Comparison of ENCODE assay signal across 20 mouse cellular contexts in the genomic region with DNA sequence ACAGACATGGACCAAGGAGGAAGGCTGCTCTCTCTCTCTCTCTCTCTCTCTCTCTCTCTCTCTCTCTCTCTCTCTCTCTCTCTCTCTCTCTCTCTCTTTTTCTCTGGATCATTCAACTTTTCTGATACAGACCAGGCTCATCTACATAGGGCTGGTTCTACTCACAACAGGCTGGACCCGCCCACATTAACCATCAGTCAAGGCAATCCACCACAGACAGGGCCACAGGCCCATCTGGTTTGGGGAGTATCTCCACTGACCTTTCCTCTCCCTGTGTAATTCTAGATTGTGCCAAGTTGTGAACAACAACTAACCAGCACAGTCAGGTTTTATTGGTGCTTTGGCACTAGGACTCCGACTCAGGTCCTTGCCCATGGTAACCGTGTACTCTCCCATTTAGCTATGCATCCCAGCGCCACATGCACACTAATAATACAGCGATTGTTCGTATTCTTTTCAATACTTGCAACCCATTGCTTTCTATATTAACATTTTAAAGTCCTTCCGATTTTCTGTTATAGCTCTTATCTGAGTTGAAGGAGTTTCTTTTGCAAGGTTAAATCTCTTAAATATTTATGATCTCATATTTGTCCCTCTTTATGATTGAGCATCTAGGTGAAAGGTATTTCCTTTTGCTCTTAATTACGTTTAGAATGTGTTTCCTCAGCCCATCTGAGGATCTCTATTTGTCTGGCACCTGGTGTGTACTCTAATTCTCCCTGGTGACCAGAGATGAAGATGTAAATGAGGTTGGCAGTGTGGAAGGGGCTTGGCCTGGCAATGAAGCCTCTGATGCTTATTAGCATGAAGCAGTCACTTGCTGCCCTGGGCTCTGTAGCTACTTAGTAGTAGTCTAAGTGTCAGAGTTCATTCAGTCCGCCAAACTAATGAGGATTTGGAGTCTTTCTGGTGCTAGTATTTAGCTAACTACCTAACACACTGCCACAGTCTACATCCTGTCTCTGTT.
DNase-seq lines count a peak whose midpoint lies in the region; ATAC-seq and TF ChIP-seq lines count a peak whose summit lies in the region.
"Had no signal": no experiment of that assay in that cellular context is flagged by ENCODE, and none has a peak within 500 bp of the region (broad histone marks: within the 10 kb centered on the region; RNA-seq: fewer than 3 reads in every experiment).

No protein-coding gene starts in this region.

- no peak for TF ChIP-seq CTCF in embryonic fibroblast, embryonic 13.5 days (IDR thresholded peaks at IDR 0.05; ENCODE audit: borderline replicate concordance, insufficient read depth, low read length)
- TF ChIP-seq CTCF in thymus, adult 2 months (IDR thresholded peaks at IDR 0.05; ENCODE audit: borderline replicate concordance, control insufficient read depth, extremely low read depth, insufficient read depth, low read length, poor library complexity), result no peak

- peak; percentile 34 for DNase-seq in forebrain, embryonic 14.5 days (ENCODE audit: low spot score)
- no peak for DNase-seq in hindbrain, embryonic 14.5 days (ENCODE audit: low spot score)
- no peak for DNase-seq in thymus, postnatal 10 days (ENCODE audit: low spot score in 2 of 2)
- DNase-seq in thymus, adult 2 months, result no peak
- DNase-seq: adrenal gland, postnatal 10 days; B cell, adult 2 months; cerebellum, adult 18-20 months; gastrocnemius, postnatal 10 days; heart, adult 18-20 months; heart, postnatal 4 days; kidney, adult 11 months; kidney, postnatal 14 days; right cerebral cortex, postnatal 25 days had no signal

- ATAC-seq in forebrain, embryonic 14.5 days, result peak; percentile 61; the same call in 1 of the 2 replicates
- no peak for ATAC-seq in forebrain, embryonic 12.5 days (ENCODE audit: low FRiP score)
- ATAC-seq in hindbrain, embryonic 14.5 days (ENCODE audit: low FRiP score), result 0 out of 2 replicates have a peak, but pooled peaks have one; percentile 55
- ATAC-seq in midbrain, embryonic 16.5 days, result peak; percentile 28; the same call in 1 of the 2 replicates

- 79% methylated on average over 9 of the region's 9 CpGs for WGBS in forebrain, embryonic 14.5 days
- WGBS in forebrain, embryonic 12.5 days, result 83% methylated on average over 9 of the region's 9 CpGs
- WGBS in hindbrain, embryonic 14.5 days, result 73% methylated on average over 9 of the region's 9 CpGs
- WGBS in midbrain, embryonic 16.5 days, result 73% methylated on average over 9 of the region's 9 CpGs
- WGBS in thymus, adult 2 months, result 94% methylated on average over 9 of the region's 9 CpGs

- H3K4me3 ChIP-seq in forebrain, embryonic 14.5 days (ENCODE audit: low read depth, low read length), result no peak overlapping the region
- no peak overlapping the region for H3K4me3 ChIP-seq in forebrain, embryonic 12.5 days (replicated peaks)
- no peak overlapping the region for H3K4me3 ChIP-seq in embryonic fibroblast, embryonic 13.5 days (ENCODE audit: insufficient read depth, low read length)
- no peak overlapping the region for H3K4me3 ChIP-seq in hindbrain, embryonic 14.5 days (replicated peaks; ENCODE audit: low read length)
- H3K4me3 ChIP-seq in midbrain, embryonic 16.5 days (ENCODE audit: low read depth, low read length), result no peak overlapping the region
- H3K4me3 ChIP-seq in thymus, adult 2 months (ENCODE audit: control insufficient read depth, insufficient read depth, low read length), result no peak overlapping the region
- H3K4me3 ChIP-seq: embryonic facial prominence, embryonic 12.5 days; limb, embryonic 13.5 days; myocyte had no signal

- H3K4me1 ChIP-seq in forebrain, embryonic 14.5 days (ENCODE audit: control insufficient read depth, insufficient read depth, low read length), result no peaks in the 10 kb centered on the region
- H3K4me1 ChIP-seq in forebrain, embryonic 12.5 days, result no peaks in the 10 kb centered on the region
- H3K4me1 ChIP-seq in embryonic fibroblast, embryonic 13.5 days (ENCODE audit: control insufficient read depth, insufficient read depth, low read length), result peaks cover 2% of the 10 kb centered on the region; the same call in 1 of the 2 replicates
- H3K4me1 ChIP-seq in hindbrain, embryonic 14.5 days (replicated peaks; ENCODE audit: control insufficient read depth, insufficient read depth, low read length), result no peaks in the 10 kb centered on the region
- H3K4me1 ChIP-seq in midbrain, embryonic 16.5 days (ENCODE audit: control insufficient read depth, insufficient read depth, low read length), result no peaks in the 10 kb centered on the region
- H3K4me1 ChIP-seq in thymus, adult 2 months (replicated peaks; ENCODE audit: control insufficient read depth, insufficient read depth, low read length), result no peaks in the 10 kb centered on the region
- H3K4me1 ChIP-seq: embryonic facial prominence, embryonic 12.5 days; limb, embryonic 13.5 days had no signal

- H3K9me3 ChIP-seq in forebrain, embryonic 14.5 days (replicated peaks; ENCODE audit: control insufficient read depth, low read length), result no peaks in the 10 kb centered on the region
- H3K9me3 ChIP-seq in forebrain, embryonic 12.5 days, result no peaks in the 10 kb centered on the region
- no peaks in the 10 kb centered on the region for H3K9me3 ChIP-seq in hindbrain, embryonic 14.5 days (ENCODE audit: control insufficient read depth, low read length)
- no peaks in the 10 kb centered on the region for H3K9me3 ChIP-seq in midbrain, embryonic 16.5 days (replicated peaks; ENCODE audit: control insufficient read depth, low read length, poor library complexity, severe bottlenecking)
- H3K9me3 ChIP-seq: embryonic facial prominence, embryonic 12.5 days; limb, embryonic 13.5 days had no signal

- H3K9ac ChIP-seq in forebrain, embryonic 14.5 days (ENCODE audit: low read length), result no peak overlapping the region
- no peak overlapping the region for H3K9ac ChIP-seq in forebrain, embryonic 12.5 days
- H3K9ac ChIP-seq in hindbrain, embryonic 14.5 days, result no peak overlapping the region
- H3K9ac ChIP-seq in midbrain, embryonic 16.5 days (ENCODE audit: low read depth, low read length), result no peak overlapping the region
- H3K9ac ChIP-seq: embryonic facial prominence, embryonic 12.5 days; limb, embryonic 13.5 days; liver, embryonic 14.5 days had no signal

- H3K4me2 ChIP-seq in forebrain, embryonic 14.5 days (ENCODE audit: low read length), result no peak overlapping the region
- H3K4me2 ChIP-seq in forebrain, embryonic 12.5 days, result no peak overlapping the region
- H3K4me2 ChIP-seq in hindbrain, embryonic 14.5 days (replicated peaks), result no peak overlapping the region
- H3K4me2 ChIP-seq in midbrain, embryonic 16.5 days (ENCODE audit: low read length), result no peak overlapping the region
- H3K4me2 ChIP-seq: embryonic facial prominence, embryonic 12.5 days; limb, embryonic 13.5 days had no signal

- H3K27me3 ChIP-seq in forebrain, embryonic 14.5 days (replicated peaks; ENCODE audit: control insufficient read depth, insufficient read depth, low read length), result no peaks in the 10 kb centered on the region
- H3K27me3 ChIP-seq in forebrain, embryonic 12.5 days, result no peaks in the 10 kb centered on the region
- no peaks in the 10 kb centered on the region for H3K27me3 ChIP-seq in hindbrain, embryonic 14.5 days (ENCODE audit: control insufficient read depth, insufficient read depth, low read length)
- H3K27me3 ChIP-seq in midbrain, embryonic 16.5 days (ENCODE audit: control insufficient read depth, insufficient read depth, low read depth, low read length), result no peaks in the 10 kb centered on the region
- H3K27me3 ChIP-seq in thymus, adult 2 months (ENCODE audit: control insufficient read depth, insufficient read depth, low read length), result no peaks in the 10 kb centered on the region
- H3K27me3 ChIP-seq: embryonic facial prominence, embryonic 12.5 days; limb, embryonic 13.5 days had no signal

- H3K27ac ChIP-seq in forebrain, embryonic 14.5 days (ENCODE audit: low read depth, low read length), result no peak overlapping the region
- H3K27ac ChIP-seq in forebrain, embryonic 12.5 days, result no peak overlapping the region
- H3K27ac ChIP-seq in embryonic fibroblast, embryonic 13.5 days (ENCODE audit: insufficient read depth, low read length), result 0 out of 2 replicates have a peak overlapping the region, but pooled peaks have one; percentile 18
- H3K27ac ChIP-seq in hindbrain, embryonic 14.5 days, result no peak overlapping the region
- H3K27ac ChIP-seq in midbrain, embryonic 16.5 days (ENCODE audit: low read length), result no peak overlapping the region
- no peak overlapping the region for H3K27ac ChIP-seq in thymus, adult 2 months (ENCODE audit: control insufficient read depth, insufficient read depth, low read length)
- H3K27ac ChIP-seq: embryonic facial prominence, embryonic 12.5 days; limb, embryonic 13.5 days; liver, embryonic 14.5 days had no signal

- no peaks in the 10 kb centered on the region for H3K36me3 ChIP-seq in forebrain, embryonic 14.5 days (ENCODE audit: control insufficient read depth, insufficient read depth, low read length)
- no peaks in the 10 kb centered on the region for H3K36me3 ChIP-seq in forebrain, embryonic 12.5 days (replicated peaks)
- no peaks in the 10 kb centered on the region for H3K36me3 ChIP-seq in hindbrain, embryonic 14.5 days (replicated peaks; ENCODE audit: control insufficient read depth, insufficient read depth)
- H3K36me3 ChIP-seq in midbrain, embryonic 16.5 days (ENCODE audit: control insufficient read depth, insufficient read depth, low read length), result no peaks in the 10 kb centered on the region
- no peaks in the 10 kb centered on the region for H3K36me3 ChIP-seq in thymus, adult 2 months (ENCODE audit: control insufficient read depth, insufficient read depth, low read length)
- H3K36me3 ChIP-seq: embryonic facial prominence, embryonic 12.5 days; limb, embryonic 13.5 days had no signal

- TF ChIP-seq POLR2A in embryonic fibroblast, embryonic 13.5 days (IDR thresholded peaks at IDR 0.05; ENCODE audit: low read depth, low read length), result no peak
- no peak for TF ChIP-seq POLR2A in thymus, adult 2 months (IDR thresholded peaks at IDR 0.05; ENCODE audit: control insufficient read depth, extremely low read depth, insufficient read depth, low read length, poor library complexity)
